Mouse (Mus musculus) inflammation-experienced regulatory T-cells, adult 6 months (primary cell): ENCODE measurements at regions not wholly inside any gene's neighbourhood (a gene's known extent, or its start where the extent isn't known, plus 50 kb on each side); places are given as distances from the start of the nearest gene placed in this dataset.

Experiments
- ATAC-seq: one replicate; pipeline ENCODE4 v1.8.0; 2017

DNA sequence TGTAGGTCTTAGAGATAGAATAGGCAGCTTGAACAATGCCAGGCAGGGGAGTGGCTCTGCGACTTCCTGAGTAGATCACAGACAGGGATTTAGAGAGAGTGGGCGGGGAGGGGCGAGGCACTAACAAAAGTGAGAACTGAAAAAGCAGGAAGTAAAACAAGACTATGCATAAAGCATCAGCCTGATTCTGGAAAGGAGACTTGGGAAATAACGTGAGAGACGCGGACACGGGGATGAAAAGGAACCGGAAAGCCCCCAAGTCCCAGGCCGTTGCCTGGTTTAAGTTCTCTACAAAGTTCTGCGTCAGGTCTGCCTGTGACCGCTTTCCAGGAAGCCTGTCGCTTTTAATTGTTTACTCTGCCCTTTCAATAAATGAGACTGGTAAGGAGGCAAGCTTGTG lies 86.3 kb downstream of the D16Ertd472e start:
- peak; percentile 98 for ATAC-seq

DNA sequence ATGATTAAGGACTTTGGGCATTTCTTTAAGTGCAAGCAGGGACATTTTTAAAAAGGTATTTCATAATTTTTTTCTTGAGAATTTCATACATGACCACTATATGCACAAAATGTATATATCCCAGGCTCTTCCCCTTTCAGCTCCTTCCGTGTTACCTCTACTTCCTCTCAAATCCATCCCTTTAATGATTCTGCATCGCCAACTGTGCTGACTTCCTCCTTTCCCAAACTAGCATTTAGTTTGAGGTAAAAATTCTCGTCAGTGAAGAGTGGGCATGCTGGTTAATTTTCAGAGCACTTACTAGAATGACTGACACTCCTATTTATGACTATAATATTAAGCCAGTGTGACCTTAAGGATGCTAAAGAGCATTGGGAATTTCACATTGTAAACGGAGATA lies 86.9 kb downstream of the D16Ertd472e start:
- no peak for ATAC-seq

GRCm38 (mm10) chr16:78486531-78486930 lies 90.0 kb downstream of the D16Ertd472e start:
- no peak for ATAC-seq

DNA sequence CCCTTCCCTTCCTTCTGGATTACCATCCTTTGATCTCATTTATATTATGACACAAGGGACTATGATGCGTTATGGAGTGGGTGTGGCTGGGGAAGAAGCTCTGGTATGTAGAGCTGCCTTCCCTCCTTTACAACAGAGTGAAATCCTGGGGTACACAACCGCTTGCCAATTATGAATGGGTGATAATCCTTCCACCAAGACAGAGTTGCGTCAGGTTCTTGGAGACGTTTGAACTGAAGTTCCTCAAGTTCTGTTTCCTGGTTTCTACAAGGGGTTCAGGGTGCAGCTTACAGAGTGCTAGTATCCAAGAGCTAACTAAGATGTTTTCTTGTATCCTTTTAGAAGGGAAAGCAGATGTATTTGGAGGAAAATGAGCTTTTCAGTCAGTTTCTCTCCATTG lies 92.2 kb downstream of the D16Ertd472e start:
- no peak for ATAC-seq

GRCm38 (mm10) chr16:78481571-78481970 lies 94.9 kb downstream of the D16Ertd472e start:
- ATAC-seq, result no peak

DNA sequence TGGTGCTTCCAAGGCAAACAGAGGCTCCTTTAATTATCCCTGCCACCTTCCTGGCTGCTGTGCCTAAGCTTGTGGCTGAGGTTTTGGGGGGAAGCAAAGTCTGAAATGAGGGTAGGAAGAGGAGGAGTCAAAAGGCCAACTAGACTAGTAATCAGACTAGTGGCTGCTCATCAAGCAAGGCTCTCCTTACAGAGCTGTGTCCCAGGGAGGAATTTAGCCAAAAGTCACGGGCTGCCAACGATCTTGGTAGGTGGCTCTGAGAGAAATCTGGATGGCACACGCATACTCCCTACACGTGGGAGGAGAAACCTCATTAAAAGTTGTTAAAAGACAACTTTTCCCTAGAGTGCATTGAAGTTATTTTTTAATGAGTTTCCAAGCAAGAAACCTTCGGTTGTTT lies 95.4 kb downstream of the D16Ertd472e start:
- no peak for ATAC-seq

DNA sequence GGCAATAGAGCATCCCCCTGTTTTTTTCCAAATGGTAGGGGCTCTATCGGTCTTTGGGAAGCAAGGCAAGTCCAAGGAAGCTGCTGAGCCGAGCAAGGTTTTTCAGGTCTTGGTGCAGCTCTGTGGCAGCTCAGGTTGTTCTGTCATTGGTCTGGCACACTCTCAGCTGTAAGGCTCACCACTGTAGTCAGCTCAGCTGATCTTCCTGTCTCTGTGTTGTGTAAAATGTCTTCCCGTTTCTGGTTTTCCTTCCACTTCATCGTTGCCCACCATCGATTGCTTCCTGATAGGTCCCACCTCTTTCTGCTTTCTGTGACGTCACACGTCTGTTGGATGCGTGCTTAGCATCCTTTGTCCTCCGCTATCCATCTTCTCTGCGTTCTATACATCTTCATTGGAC lies 96.2 kb downstream of the D16Ertd472e start:
- no peak for ATAC-seq

DNA sequence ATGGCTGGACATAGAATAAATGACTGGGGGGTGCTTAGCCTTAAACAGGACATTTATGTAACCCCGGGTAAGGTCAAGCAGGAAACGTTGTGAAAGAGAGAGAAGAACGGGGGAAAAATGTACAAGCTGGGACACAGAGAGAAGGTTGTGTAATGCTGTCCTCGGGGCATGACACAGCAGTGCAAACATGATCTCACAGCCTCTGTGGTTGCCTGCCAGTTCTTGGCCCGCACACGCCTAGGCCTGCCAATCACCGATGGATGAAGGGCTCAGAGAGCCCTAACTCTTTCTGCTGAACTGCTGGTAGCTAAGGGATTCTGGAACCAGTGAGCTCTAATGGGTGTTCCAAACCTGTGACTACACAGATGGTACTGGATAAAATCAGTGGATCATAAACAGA lies 96.5 kb upstream of the Btg3 start:
- ATAC-seq, result no peak

DNA sequence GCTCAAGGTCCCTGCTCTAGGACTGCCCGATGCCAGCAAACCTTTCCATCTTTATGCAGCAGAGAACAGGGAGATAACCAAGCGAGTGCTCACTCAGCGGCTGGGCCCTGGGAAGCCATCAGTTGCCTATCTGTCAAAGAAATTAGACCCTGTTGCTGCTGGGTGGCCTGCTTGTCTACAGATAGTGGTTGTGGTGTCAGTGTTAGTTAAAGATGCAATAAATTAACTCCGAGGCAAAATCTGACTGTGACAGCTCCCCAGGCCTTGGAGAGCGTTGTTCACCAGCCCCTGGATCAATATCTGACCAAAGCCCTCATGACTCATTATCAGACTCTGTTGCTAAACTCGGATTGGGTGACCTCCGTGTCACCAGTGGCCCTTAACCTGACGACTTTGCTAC lies 83.0 kb upstream of the Btg3 start:
- no peak for ATAC-seq

DNA sequence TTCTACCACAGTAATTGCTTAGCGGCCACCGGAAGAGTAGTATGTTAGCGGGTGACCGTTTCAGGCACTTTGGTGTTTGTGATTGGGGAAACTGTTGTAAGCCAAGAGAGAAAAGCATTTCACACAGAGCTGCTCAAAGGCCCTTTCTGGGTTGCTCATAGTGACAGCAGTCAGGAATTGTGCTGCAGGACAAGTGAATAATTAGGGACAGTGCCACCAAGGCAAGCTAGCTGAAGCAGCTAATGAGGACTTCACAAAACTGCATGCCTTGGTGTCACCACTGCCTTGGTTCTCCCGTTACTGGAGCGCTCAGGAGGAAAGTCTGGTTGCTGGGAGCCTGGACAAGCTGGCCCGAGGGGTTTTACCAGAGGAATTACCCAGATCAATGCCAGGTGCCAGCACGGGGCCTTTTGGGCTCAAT lies 80.7 kb upstream of the Btg3 start:
- ATAC-seq, result no peak

GRCm38 (mm10) chr16:78456345-78456744 lies 79.4 kb upstream of the Btg3 start:
- ATAC-seq, result no peak

DNA sequence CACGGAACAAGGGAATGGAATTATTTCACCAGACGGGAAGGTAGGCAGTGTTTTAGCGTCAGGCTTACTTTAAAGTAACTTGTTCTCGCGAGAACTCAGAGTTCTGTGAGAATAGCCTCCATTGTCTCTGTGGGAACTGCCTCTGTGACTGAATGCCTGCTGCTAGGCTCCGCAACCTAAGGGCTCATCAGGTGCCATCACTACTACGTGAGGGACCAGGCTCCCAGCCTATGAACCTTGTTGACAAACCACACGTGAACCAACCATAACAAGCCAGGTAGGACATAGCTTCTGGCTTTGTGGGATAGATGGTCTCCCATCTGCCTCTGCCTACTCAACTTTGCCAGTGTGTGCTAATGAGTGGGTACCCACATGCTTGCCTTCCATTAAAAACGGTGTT lies 77.5 kb upstream of the Btg3 start:
- no peak for ATAC-seq

- peak; percentile 89 for ATAC-seq
Observed at GRCm38 (mm10) chr16:78452303-78452702, 75.3 kb upstream of the Btg3 start.

GRCm38 (mm10) chr16:78451750-78452149 lies 74.8 kb upstream of the Btg3 start:
- ATAC-seq, result no peak

DNA sequence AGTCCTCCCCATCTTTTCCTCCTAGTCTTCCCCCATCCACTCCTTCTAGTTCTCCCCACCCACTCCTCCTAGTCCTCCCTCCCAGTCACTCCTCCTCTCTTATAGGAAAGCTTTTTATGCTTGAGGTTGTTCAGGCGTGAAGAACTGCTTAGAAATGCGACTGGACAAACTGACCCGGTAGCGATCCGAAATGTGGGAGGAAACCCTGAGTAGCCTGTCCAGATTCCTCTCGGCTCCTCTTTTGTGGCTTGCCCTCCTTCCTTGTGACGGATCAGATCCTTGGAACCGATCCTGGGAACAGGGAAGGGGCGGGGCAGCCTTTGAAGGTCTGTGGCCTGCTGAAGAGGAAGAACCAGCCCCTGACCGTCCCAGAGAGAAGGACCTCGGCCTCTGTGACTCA lies 74.3 kb upstream of the Btg3 start:
- no peak for ATAC-seq

- no peak for ATAC-seq
Observed at GRCm38 (mm10) chr16:78449231-78449630, 72.2 kb upstream of the Btg3 start.

- no peak for ATAC-seq
Observed at GRCm38 (mm10) chr16:78443262-78443661, 66.3 kb upstream of the Btg3 start.

DNA sequence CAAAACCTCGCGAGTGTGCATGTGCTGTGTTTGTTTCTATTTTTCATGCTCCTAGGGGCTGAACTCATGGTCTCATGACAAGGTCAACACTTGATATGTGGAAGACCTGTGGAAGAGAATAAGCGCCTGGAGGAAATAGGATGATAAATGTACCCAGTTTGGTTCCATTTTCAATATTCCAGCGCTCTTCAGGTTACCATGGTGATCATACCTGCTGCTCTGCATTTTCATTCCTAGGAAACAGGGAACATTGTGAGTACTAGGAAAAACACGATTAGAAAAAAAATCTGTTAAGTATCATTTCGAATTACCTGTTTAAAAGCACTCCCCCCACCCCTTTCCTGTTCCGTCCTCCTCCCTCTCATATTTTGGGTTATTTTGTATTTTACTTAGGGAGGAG lies 65.8 kb upstream of the Btg3 start:
- no peak for ATAC-seq

GRCm38 (mm10) chr16:78441961-78442360 lies 65.0 kb upstream of the Btg3 start:
- ATAC-seq, result no peak

DNA sequence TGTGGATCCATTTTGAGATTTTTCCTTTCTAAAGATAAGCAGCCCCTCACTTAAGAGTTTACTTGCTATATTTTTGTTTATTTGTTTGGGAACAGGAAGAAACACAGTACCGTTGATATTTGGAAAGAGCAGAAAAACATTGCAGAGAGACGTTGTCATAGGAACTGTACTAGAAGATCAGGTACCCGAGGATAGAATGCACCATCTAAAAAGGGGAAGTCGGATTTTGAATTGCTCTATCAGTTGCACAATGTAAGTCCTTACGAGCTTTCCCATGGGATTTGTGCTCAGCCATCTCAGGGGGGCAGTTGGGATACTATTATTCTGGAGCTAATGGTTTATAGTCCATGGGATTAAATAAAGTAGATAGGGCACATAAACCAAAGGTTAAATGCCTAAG lies 58.7 kb upstream of the Btg3 start:
- no peak for ATAC-seq

DNA sequence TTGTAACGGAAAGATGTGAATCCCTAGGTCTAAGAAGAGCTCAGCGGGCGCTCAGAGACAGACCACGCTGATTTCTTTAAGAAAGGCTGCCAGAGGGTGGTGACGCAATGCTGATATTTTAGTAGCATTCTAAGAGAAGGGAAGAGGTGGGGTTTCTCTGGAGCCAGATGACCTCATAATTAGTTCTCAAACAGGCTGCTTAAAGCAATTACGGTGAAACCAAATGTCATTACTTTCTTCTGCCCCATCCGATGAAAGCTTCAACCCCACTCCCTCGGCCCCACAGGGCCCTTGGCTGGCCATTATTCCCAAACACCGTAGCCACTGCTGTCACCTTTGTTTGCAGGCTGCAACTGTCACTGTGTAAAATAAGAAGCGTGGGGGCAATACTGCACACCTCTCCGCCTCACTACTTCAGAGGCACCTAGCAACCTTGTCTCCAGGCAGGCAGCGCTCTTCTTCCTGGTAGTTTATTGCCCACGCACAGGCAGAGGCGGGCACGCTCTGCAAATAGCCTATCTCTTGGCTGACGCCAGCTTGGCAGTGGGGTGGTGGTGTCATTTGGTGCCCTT lies 50.6 kb upstream of the Btg3 start:
- ATAC-seq, result no peak
